Mouse (Mus musculus) cerebellum, adult 11-12 months (tissue): ENCODE measurements around the gene Nrip1.

Experiments
- DNase-seq: peaks from one replicate; pipeline ENCODE4 v3.0.0; 2022

Nrip1 gene

GRCm38 (mm10) chr16:76310791-76311190, 62.8 kb downstream of the Nrip1 start:
- no peak for DNase-seq

GRCm38 (mm10) chr16:76310286-76310685, 63.3 kb downstream of the Nrip1 start:
- no peak for DNase-seq

DNA sequence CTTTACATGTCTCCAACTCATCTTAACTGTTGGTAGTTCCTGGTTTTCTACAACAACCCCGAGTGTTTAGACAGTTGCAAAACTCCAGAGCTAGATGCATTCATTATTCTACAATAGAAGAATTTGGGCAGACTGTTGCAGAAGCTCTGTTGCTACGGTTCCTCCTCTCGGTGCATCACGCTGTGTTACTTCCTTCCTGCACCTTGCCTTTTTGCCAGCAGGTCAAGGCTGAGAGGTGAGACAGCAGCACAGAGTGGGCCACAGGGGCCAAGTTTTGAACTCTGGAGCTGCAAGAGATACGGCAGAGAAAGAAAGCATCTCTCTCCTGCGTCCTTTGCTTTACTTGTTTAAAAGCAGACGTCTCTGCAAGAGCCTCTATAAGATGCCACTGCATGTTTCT, 64.3 kb downstream of the Nrip1 start:
- DNase-seq: no peak

DNA sequence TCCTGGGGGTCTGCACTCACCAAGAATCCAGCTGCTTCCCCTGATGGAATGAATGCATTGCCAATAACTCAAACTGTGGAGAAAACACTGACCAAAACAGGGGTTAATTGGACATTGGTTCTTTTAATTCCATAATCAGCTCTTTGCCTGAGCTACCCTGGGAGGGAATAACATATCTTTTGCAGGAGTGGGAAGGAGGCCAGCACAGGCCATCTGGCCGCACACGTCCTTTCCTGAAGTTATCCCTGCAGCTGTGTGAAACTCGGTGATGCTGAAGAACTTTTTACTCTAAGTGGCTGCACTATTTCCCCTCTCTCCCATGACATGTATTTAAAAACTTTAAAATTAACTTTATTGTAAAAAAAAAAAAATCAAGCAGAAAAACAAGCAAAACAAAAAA, 66.6 kb downstream of the Nrip1 start:
- DNase-seq: peak; percentile 58

DNA sequence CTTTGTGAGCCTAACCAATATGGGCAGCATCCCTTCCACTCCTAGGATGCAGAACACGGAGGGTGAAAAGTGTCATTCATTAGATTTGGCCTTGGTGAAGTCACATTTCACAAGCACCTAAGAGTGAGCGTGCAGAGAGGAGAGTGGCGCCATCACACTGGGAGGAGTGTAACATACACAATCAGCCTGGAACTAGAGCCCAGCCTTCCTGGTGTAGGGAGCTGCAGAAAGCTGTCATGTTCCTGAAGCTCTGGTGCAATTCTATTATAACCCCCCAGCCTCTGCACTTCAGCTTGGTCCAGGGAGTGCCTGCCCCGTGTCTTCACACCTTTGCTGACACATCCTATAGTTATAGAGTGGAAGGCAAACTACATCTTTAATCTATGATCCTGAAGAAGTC, 67.2 kb downstream of the Nrip1 start:
- DNase-seq: no peak

DNA sequence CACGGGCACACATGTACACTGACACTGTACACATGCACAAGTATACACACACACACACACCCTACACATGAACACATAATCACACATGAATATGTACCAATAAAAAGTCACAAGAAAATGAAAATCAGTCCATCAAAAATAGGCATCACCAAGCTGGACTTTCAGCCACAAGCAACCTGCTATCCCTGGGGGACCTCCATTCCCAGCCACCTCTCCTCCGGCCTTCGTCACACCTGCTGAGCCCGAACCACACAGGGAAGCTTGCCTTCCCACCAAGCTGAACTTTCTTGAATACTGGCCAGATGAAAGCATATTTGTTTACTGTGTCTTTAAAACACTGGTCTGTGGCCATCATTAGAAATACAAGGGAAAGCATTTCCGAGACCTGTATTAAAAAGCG, 70.2 kb downstream of the Nrip1 start:
- DNase-seq: no peak

DNA sequence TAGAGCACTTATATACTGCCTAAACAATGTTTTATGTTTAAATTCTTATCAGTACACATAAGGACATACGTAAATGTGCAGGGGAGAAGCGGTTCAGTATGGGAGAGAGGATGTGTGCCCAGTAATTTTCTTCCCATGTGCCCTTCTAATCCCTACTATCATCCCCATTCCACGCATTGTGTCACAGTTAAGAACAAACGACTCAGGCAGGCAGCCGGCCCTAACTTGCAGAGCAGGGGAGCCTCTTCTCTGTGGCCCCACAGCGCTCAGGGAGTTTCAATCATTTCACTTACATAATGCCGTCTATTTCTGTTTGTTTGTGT, 71.9 kb downstream of the Nrip1 start:
- no peak for DNase-seq

DNA sequence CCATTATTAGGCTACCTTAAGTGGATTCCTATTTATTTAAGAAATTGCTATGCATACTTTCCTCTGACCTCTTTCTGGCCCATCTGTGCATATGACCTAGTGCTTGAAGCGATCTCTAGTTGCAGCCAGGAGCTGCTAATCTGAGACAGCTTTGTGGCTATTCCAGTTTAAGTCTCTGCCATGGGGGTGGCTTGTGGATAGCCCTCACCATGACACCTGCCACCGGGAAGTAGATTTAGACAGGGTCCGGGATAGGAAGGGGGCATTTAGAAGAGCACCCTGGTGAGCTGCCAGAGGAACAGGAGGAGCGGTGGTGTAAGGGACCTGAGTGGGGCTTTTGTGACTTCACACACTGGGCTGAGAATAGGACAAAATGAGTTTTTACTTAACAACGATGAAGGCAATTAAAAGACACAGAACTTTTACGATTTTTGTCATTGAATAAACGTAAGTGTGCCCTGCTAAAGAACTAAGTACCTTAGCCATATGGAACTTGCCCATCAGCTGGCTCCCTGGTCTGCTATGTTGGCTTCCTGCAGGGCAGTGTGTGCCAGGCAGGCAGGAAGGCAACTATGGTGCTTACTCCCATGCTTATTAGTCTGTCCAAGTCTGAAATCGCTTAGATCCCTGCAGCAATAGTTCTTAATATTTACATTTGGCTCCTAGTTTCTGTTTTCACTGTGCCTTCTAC, 72.4 kb downstream of the Nrip1 start:
- DNase-seq: peak; percentile 57

GRCm38 (mm10) chr16:76300452-76300851, 73.2 kb downstream of the Nrip1 start:
- no peak for DNase-seq

GRCm38 (mm10) chr16:76299511-76299910, 74.1 kb downstream of the Nrip1 start:
- DNase-seq: no peak

GRCm38 (mm10) chr16:76295322-76295721, 78.3 kb downstream of the Nrip1 start:
- DNase-seq: no peak

DNA sequence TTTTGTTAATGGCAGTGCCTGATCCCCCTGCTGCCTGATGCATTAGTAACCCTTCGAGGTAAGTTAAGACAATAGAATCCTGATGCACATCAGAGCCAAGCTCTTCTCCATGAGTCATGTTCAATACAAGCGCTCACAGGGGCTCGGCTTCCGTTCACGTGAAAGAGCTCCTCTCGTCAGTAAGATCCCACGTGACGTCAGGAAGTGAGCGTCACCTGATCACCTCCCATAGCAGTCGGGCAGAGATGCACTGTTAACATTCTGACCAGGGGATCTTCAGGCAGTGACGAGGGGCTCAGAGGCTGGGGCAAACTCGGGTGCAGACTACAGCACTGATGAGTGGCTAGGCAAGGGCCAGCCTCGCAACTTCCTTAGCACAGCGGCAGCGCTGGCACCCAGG, 79.1 kb downstream of the Nrip1 start:
- no peak for DNase-seq

- DNase-seq: no peak
Observed at GRCm38 (mm10) chr16:76293765-76294463, 79.7 kb downstream of the Nrip1 start.

- no peak for DNase-seq
Observed at GRCm38 (mm10) chr16:76293176-76293575, 80.5 kb downstream of the Nrip1 start.

- DNase-seq: no peak
Observed at GRCm38 (mm10) chr16:76292656-76293055, 81.0 kb downstream of the Nrip1 start.

DNA sequence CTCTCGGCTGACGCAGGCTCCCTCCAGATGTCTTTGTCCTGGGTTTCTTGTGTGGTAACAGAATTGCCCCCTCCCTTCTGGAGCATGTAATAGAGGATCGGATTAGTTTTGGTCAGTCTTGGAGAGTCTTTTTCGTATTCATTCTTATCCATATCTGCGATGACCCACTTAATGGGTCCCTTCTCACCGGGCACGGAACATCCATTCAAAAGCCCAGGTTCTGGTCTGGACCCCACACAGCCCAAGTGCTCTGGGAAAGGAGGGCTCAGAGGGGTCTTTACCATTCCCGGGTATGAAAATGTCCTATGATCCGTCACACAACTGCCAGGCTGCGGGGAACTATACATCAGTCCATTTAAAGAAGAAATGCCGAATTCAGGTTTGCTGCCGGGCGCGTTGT, 82.3 kb downstream of the Nrip1 start:
- DNase-seq: no peak

- DNase-seq: no peak
Observed at GRCm38 (mm10) chr16:76289495-76289894, 84.1 kb downstream of the Nrip1 start.

DNA sequence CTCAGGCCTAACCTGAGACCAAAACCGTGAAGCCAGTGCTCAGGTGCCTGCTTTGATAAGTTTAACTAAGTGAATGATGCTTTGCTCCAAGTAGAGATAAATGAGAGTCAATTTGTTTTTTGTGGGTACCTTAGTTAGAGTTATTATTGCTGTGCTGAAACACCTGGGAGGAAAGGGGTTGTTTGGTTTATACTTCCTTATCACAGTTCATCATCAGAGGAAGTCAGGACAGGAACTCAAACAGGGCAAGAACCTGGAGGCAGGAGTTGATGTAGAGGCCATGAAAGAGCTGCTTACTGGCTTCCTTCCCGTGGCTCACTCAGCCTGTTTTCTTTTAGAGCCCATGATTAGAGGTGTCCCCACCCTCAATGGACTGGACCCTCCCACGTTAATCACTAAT, 89.8 kb downstream of the Nrip1 start:
- DNase-seq: no peak

DNA sequence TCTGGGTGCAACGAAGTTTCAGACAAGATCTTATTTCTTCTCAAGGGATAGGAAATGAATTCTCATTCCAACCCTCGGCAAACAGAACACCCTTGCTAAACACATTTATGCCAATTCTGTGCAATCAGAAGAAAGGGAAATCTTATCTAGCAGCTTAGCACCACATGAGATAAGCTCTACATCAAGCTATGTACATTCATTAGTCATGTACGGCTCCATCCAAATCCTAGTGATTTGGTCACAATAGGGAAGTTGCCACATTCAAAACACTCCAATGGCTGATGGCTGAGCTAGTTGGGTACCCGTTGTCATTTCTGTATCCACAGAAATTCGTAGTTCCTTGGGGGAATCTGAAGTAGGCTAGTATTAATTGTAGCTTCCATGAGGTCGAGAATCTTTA, 91.8 kb downstream of the Nrip1 start:
- no peak for DNase-seq

DNA sequence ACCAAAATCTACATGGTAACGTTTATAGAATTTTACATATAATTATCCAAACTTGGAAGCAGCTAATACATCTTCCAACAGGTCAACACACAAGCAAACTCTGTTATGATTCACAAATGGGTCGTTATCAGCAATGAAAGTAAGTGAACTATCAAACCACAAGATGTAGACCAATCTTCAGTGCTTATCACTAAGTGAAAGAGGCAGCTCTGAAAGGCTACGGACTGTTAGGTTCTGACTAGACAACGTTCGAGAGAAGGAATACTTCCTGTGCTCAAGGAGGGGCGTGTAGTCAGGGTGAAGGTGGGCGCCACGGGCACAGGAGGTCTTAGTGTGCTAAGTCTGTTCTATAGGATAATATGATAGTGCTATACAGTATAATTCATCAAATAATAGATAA, 93.3 kb downstream of the Nrip1 start:
- DNase-seq: no peak

GRCm38 (mm10) chr16:76276271-76276670, 97.4 kb downstream of the Nrip1 start:
- DNase-seq: no peak

GRCm38 (mm10) chr16:76275584-76275983, 98.0 kb downstream of the Nrip1 start:
- DNase-seq: no peak

GRCm38 (mm10) chr16:76275166-76275565, 98.5 kb downstream of the Nrip1 start:
- DNase-seq: peak; percentile 72

DNA sequence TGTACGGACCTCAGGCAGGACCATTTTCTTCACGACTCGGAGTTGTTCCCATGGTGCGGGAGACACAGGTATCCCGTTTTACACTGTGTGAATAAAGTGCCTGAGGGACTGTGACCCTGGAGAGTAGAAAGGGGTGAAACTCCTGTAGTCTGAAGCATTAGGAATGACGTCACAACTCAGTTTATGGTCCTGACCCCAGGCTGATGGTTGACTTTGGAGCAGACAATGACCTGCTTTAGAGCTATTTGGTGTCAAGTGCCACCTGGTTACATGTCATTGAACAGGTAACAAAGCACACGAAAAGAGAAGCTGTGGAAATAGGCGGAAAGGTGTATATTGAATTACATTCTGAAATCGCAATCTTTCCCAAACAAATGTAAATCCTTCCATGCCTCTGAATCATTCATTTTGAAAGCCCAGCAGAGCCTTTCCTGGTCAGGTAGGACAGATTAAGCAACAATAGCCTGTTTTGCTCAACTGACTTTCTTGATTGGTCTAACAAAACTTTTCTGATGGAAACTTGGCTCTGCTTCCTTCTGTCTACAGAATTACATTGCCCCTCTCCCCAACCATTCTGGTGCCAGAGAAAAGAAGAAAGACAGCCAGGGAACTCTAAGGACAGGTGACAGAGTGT, 106.9 kb downstream of the Nrip1 start:
- DNase-seq: no peak

DNA sequence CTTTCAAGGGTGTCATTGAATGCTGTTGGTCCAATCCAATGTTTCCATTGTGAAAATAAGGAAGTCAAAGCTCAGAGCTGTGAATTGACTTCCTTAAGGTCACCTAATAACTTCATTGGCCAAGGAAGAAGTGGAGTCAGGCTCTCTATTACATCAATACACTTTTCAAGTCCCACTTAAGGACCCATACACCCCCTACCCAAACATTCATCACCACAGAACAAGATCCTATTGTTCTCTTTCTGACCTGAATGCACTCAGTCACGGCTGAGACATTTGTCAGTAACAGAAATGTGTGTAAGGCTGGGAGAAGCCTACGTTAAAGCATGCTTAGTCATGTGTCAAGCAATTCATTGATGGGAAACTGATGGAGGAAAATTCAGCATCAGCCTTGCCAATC, 107.8 kb downstream of the Nrip1 start:
- no peak for DNase-seq
